Mouse (Mus musculus) limb, embryonic 14.5 days (tissue): ENCODE data around the gene Tnrc6a. TPM values are rescaled to one million over a fixed set of nuclear protein-coding genes. Genes with fewer than 3 reads are reported as not detected.

Source experiments
- ATAC-seq: fragments of 200-750 bp; cut with Nextera tagmentation; 2 replicates; pipeline ENCODE4 v1.8.0; 2017; ENCODE audit warnings: low read depth, moderate number of reproducible peaks, moderate TSS enrichment; ENCODE audit not compliant: low FRiP score
- DNase-seq: peaks from one replicate; pipeline ENCODE4 v3.0.0-alpha.2; 2015; ENCODE audit warnings: low spot score
- H3K27ac ChIP-seq: fragments of 300-500 bp; sonication (generic); replicated peaks from 2 replicates; pipeline ENCODE4 v1.5.1; 2014; ENCODE audit warnings: low read depth, mild to moderate bottlenecking, low read length, moderate library complexity, mixed read lengths
- H3K27me3 ChIP-seq: fragments of 300-500 bp; sonication (generic); 2 replicates; pipeline ENCODE4 v1.6.1; 2014; ENCODE audit warnings: low read length, mixed read lengths; ENCODE audit not compliant: control insufficient read depth, insufficient read depth
- H3K36me3 ChIP-seq: fragments of 300-500 bp; sonication (generic); 2 replicates; pipeline ENCODE4 v1.6.1; 2014; ENCODE audit warnings: mild to moderate bottlenecking, low read length, moderate library complexity, mixed read lengths; ENCODE audit not compliant: control insufficient read depth, insufficient read depth
- H3K4me1 ChIP-seq: fragments of 300-500 bp; sonication (generic); 2 replicates; pipeline ENCODE4 v1.6.1; 2014; ENCODE audit warnings: antibody characterized with exemption, low read length, mixed read lengths; ENCODE audit not compliant: control insufficient read depth, insufficient read depth
- H3K4me2 ChIP-seq: fragments of 300-500 bp; sonication (generic); replicated peaks from 2 replicates; pipeline ENCODE4 v1.6.1; 2014; ENCODE audit warnings: low read depth, mild to moderate bottlenecking, low read length, moderate library complexity; ENCODE audit not compliant: severe bottlenecking
- H3K4me3 ChIP-seq: fragments of 300-500 bp; sonication (generic); replicated peaks from 2 replicates; pipeline ENCODE4 v1.5.1; 2014; ENCODE audit warnings: low read length
- H3K9ac ChIP-seq: fragments of 300-500 bp; sonication (generic); 2 replicates; pipeline ENCODE4 v1.6.1; 2014; ENCODE audit warnings: mild to moderate bottlenecking, low read depth, low read length, moderate library complexity; ENCODE audit not compliant: severe bottlenecking
- H3K9me3 ChIP-seq: fragments of 300-500 bp; sonication (generic); 2 replicates; pipeline ENCODE4 v1.6.1; 2016; ENCODE audit warnings: low read length; ENCODE audit not compliant: control insufficient read depth
- POLR2A ChIP-seq: fragments of 200-500 bp; IDR thresholded peaks from 2 replicates; pipeline ENCODE4 v1.8.0; 2012; ENCODE audit warnings: inconsistent platforms, mild to moderate bottlenecking, moderate library complexity, borderline replicate concordance; ENCODE audit not compliant: insufficient read depth, insufficient read length; ENCODE audit errors: extremely low read depth
- WGBS: fragments of 180-500 bp; shearing (Covaris S2); extraction: QIAGEN DNeasy Blood & Tissue Kit; methylation state at CpG from one replicate; pipeline ENCODE4 v1.1.7; 2014; 5-methylcytosine and 5-hydroxymethylcytosine counted together
- polyA plus RNA-seq, 2 experiments: library from polyadenylated mRNA; depleted of rRNA in 1 of 2; stranded (reverse) in 1 of 2; unstranded in 1 of 2; fragments of >200 nt; fragmentation: Nextera tagmentation in 1 of 2; extraction: Ambion mirVana in 1 of 2; gene quantifications; 2 replicates each; pipeline versions ENCODE4 v1.2.1 to v1.2.3; 2012 to 2014

Tnrc6a gene
- polyA plus RNA-seq, 2 experiments = 44.3 to 62.3 TPM

DNA sequence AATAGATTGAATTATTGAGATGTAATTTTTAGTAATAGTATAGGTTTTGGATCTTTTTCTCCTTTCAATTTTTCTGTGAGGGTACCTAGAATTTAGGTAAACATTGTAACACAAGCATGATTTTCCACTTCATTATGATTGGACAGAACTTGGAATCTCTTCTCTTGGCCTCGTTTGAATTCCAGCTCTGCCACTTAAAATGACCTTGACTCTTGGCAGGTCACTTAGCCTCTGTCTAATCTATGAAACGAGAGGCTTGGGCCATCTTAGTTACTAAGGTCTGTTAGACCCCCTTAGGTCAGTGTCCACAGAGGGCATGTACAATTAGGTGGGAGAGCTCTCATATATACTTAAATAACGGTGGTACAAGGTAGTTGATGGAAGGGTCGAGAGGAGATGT, 2.4 kb downstream of the Tnrc6a start:
- Histone ChIP-seq H3K27ac (no peak overlapping the region), H3K4me1 (peaks cover 7% of the 10 kb centered on the region), H3K36me3 (peaks cover 24% of the 10 kb centered on the region; the same call in 1 of the 2 replicates), H3K9me3 (no peaks in the 10 kb centered on the region), H3K9ac (no peak overlapping the region), H3K4me2 (no peak overlapping the region), H3K27me3 (no peaks in the 10 kb centered on the region), H3K4me3 (no peak overlapping the region)
- 67% methylated on average over 4 of the region's 4 CpGs for WGBS
- ATAC-seq (no peak), DNase-seq (no peak)
- no peak for TF ChIP-seq POLR2A

DNA sequence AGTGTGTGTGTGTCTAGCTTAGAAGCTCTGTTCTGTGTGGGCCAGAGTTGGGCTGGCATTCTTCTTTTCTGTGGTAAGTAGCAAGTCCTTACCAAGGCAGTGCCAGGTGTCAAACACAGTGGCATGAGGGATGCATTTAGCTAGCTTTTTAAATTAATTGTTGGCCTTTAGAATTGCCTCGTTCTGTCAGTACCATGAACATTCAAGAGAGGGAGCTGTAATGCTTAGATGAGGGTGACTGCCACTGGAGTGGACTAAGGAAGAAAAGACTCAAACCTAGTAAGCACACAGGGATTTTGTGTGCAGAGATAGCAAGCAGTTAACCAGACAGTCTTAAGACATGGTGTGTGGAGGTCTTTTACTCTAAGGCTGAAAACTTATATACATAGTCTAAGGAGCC, 3.6 kb downstream of the Tnrc6a start:
- DNase-seq (no peak), ATAC-seq (no peak)
- Histone ChIP-seq H3K9ac (no peak overlapping the region), H3K4me1 (peaks cover 7% of the 10 kb centered on the region), H3K4me3 (no peak overlapping the region), H3K27ac (no peak overlapping the region), H3K27me3 (no peaks in the 10 kb centered on the region), H3K9me3 (no peaks in the 10 kb centered on the region), H3K36me3 (peaks cover 30% of the 10 kb centered on the region; the same call in 1 of the 2 replicates), H3K4me2 (no peak overlapping the region)
- WGBS = 78% methylated on average over 1 of the region's 1 CpGs
- TF ChIP-seq POLR2A = no peak

DNA sequence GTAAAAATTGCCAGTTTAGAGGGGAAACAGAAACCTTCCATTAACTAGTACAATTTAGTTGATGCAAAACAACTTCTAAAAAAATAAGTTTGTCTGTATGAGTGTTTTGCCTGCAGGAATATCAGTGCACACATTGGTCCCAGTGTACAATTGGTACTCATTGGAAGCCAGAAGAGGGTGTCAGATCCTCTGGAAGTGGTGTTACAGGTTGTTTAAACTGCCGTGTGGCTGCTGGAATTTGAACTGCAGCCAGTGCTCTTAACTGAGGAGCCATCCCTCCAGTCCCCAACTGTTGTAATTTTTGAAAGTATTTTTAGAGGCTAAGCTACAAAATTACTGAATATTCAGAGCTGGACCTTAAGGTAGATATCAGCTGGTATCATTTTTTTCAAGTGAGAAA, 4.3 kb downstream of the Tnrc6a start:
- H3K27me3 ChIP-seq = no peaks in the 10 kb centered on the region
- peaks cover 30% of the 10 kb centered on the region; the same call in 1 of the 2 replicates for H3K36me3 ChIP-seq
- H3K4me1 ChIP-seq = peaks cover 7% of the 10 kb centered on the region
- ATAC-seq (no peak), DNase-seq (no peak)
- H3K9me3 ChIP-seq = no peaks in the 10 kb centered on the region
- no peak overlapping the region for H3K27ac ChIP-seq
- no peak for TF ChIP-seq POLR2A
- WGBS = 21% methylated on average over 1 of the region's 1 CpGs
- no peak overlapping the region for H3K9ac ChIP-seq
- no peak overlapping the region for H3K4me3 ChIP-seq
- H3K4me2 ChIP-seq = no peak overlapping the region

DNA sequence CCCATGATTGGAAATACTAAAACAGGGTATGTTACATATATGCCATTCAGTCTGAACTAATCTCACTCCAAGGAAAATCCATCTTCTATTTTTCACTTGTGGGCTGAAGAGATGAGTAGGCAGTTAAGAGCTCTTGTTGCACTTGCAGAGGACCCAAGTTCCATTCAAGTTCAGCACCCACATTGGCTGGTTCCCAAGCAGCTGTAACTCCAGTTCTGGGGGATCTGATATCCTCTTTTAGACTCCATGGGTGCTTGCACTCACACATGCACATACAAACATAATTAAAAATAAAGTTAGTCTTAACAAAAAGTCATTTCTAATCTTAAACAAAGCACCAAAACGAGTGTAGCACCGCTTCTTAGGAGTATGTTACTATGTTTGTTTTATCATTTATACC, 5.4 kb downstream of the Tnrc6a start:
- H3K9me3 ChIP-seq = no peaks in the 10 kb centered on the region
- no peaks in the 10 kb centered on the region for H3K27me3 ChIP-seq
- DNase-seq = no peak
- TF ChIP-seq POLR2A = no peak
- no peak overlapping the region for H3K27ac ChIP-seq
- no peak overlapping the region for H3K9ac ChIP-seq
- H3K4me1 ChIP-seq = peaks cover 6% of the 10 kb centered on the region; the same call in 1 of the 2 replicates
- H3K36me3 ChIP-seq = peaks cover 30% of the 10 kb centered on the region; the same call in 1 of the 2 replicates
- H3K4me3 ChIP-seq = no peak overlapping the region
- H3K4me2 ChIP-seq = no peak overlapping the region
- WGBS = 88% methylated on average over 2 of the region's 2 CpGs
- ATAC-seq = no peak

DNA sequence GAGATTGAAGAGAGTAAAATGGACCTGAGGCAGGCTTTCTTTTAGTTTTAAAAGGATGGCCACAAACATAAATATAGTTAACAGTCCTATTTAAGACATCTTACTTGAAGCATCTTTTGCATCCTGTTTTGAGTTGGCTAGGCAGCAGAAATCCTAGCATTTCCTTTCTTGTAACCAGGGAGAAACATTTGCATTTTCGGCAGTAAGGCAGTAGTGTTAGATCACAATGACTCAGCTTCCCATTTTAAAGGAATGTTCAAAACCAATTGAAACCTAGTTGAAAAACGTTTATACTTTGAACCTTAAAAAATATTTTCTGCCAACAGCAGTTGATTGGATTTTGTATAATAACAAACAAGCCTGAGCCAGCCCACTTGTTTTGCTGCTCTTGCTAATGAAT, 6.5 kb downstream of the Tnrc6a start:
- ATAC-seq (no peak), DNase-seq (no peak)
- no peak for TF ChIP-seq POLR2A
- 44% methylated on average over 2 of the region's 2 CpGs for WGBS
- Histone ChIP-seq H3K4me1 (peaks cover 8% of the 10 kb centered on the region), H3K4me3 (no peak overlapping the region), H3K36me3 (peaks cover 30% of the 10 kb centered on the region; the same call in 1 of the 2 replicates), H3K9me3 (no peaks in the 10 kb centered on the region), H3K9ac (no peak overlapping the region), H3K27ac (no peak overlapping the region), H3K27me3 (no peaks in the 10 kb centered on the region), H3K4me2 (no peak overlapping the region)

DNA sequence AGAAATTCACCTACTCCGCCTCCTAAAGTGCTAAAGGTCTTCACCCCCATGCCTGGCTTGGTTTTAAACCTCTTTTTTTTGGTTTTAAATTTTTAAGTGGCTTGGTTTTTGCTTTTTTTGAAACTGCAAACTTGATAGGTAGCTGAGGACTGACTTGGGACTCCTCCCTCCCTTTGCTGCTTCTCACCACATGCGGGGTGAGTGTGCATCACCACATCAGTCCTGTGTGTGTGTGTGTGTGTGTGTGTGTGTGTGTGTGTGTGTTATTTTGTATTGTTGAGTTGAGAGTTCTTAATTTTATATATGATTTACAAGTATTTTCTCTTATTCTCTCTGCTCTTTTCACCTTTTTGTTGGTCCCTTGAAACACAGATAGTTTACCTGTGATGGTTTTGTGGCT, 8.7 kb downstream of the Tnrc6a start:
- H3K4me1 ChIP-seq = peaks cover 6% of the 10 kb centered on the region
- ATAC-seq = no peak
- H3K4me3 ChIP-seq = no peak overlapping the region
- no peaks in the 10 kb centered on the region for H3K27me3 ChIP-seq
- no peaks in the 10 kb centered on the region for H3K9me3 ChIP-seq
- no peak for TF ChIP-seq POLR2A
- 87% methylated on average over 2 of the region's 2 CpGs for WGBS
- H3K4me2 ChIP-seq = no peak overlapping the region
- peaks cover 33% of the 10 kb centered on the region for H3K36me3 ChIP-seq
- no peak overlapping the region for H3K9ac ChIP-seq
- DNase-seq = no peak
- H3K27ac ChIP-seq = no peak overlapping the region
